Mouse (Mus musculus) naive thymus-derived CD4-positive, alpha-beta T cell, adult 2 months (primary cell): ENCODE data around the gene Csnk1d.

Experiments
- DNase-seq: peaks from one replicate; pipeline ENCODE4 v3.0.0-alpha.2; 2011; ENCODE audit warnings: low read depth

Csnk1d gene

GRCm38 (mm10) chr11:120951731-120952730 is 39.1 kb downstream of the Csnk1d start:
- DNase-seq, result no peak

- no peak for DNase-seq
These were observed 39.9 kb downstream of the Csnk1d start for GRCm38 (mm10) chr11:120951237-120951636.

GRCm38 (mm10) chr11:120950281-120951202 is 40.6 kb downstream of the Csnk1d start:
- DNase-seq, result peak; percentile 70

- DNase-seq, result no peak
These were observed 41.3 kb downstream of the Csnk1d start for GRCm38 (mm10) chr11:120949863-120950262.

- DNase-seq, result peak; percentile 69
These were observed 42.0 kb downstream of the Csnk1d start for GRCm38 (mm10) chr11:120948861-120949851.

GRCm38 (mm10) chr11:120948328-120948727 is 42.8 kb downstream of the Csnk1d start, which contains the start of gene Slc16a3:
Gene Slc16a3 (plus strand): TSS chr11:120948480.
- peak; percentile 52 for DNase-seq

GRCm38 (mm10) chr11:120945926-120946325 is 45.2 kb downstream of the Csnk1d start:
- no peak for DNase-seq

- no peak for DNase-seq
These were observed 45.9 kb downstream of the Csnk1d start for GRCm38 (mm10) chr11:120945266-120945665.

- peak; percentile 68 for DNase-seq
These were observed 50.2 kb downstream of the Csnk1d start for GRCm38 (mm10) chr11:120940959-120941358.

GRCm38 (mm10) chr11:120939712-120940341 is 51.3 kb downstream of the Csnk1d start:
- DNase-seq, result no peak

GRCm38 (mm10) chr11:120938795-120939194 is 52.3 kb downstream of the Csnk1d start:
- DNase-seq, result no peak

- no peak for DNase-seq
These were observed 53.2 kb downstream of the Csnk1d start for GRCm38 (mm10) chr11:120937976-120938375.

GRCm38 (mm10) chr11:120932564-120933398 is 58.3 kb downstream of the Csnk1d start, which contains the start of gene Ccdc57:
Gene Ccdc57 (minus strand): TSS chr11:120932872.
- peak; percentile 91 for DNase-seq

GRCm38 (mm10) chr11:120931479-120931878 is 59.7 kb downstream of the Csnk1d start:
- DNase-seq, result no peak

GRCm38 (mm10) chr11:120928468-120928867 is 62.7 kb downstream of the Csnk1d start:
- no peak for DNase-seq

GRCm38 (mm10) chr11:120922528-120922927 is 68.6 kb downstream of the Csnk1d start:
- DNase-seq, result no peak

GRCm38 (mm10) chr11:120917756-120918155 is 73.4 kb downstream of the Csnk1d start:
- no peak for DNase-seq

GRCm38 (mm10) chr11:120916477-120916876 is 74.7 kb downstream of the Csnk1d start:
- DNase-seq, result peak; percentile 89

- no peak for DNase-seq
These were observed 77.3 kb downstream of the Csnk1d start for GRCm38 (mm10) chr11:120913796-120914195.
